Mouse (Mus musculus) hindbrain, postnatal 0 days (tissue): Measurements from ENCODE around the gene Rassf1. TPM values are rescaled to one million over a fixed set of nuclear protein-coding genes. Genes with fewer than 3 reads are reported as not detected.

Experiments
- ATAC-seq: fragments of 200-750 bp; cut with Nextera tagmentation; 2 replicates; pipeline ENCODE4 v1.8.0; 2017; ENCODE audit warnings: mild to moderate bottlenecking, moderate TSS enrichment, moderate library complexity
- DNase-seq: peaks from one replicate; pipeline ENCODE4 v3.0.0-alpha.2; 2015; ENCODE audit warnings: low spot score
- H3K27ac ChIP-seq: fragments of 300-500 bp; sonication (generic); 2 replicates; pipeline ENCODE4 v1.5.1; 2014; ENCODE audit warnings: mild to moderate bottlenecking
- H3K27me3 ChIP-seq: fragments of 300-500 bp; sonication (generic); 2 replicates; pipeline ENCODE4 v1.6.1; 2014; ENCODE audit warnings: low read length, mixed read lengths; ENCODE audit not compliant: insufficient read depth
- H3K36me3 ChIP-seq: fragments of 300-500 bp; sonication (generic); 2 replicates; pipeline ENCODE4 v1.6.1; 2014; ENCODE audit warnings: low read length, mixed read lengths; ENCODE audit not compliant: insufficient read depth
- H3K4me1 ChIP-seq: fragments of 300-500 bp; sonication (generic); 2 replicates; pipeline ENCODE4 v1.6.1; 2014; ENCODE audit warnings: antibody characterized with exemption, low read length, mixed read lengths; ENCODE audit not compliant: insufficient read depth
- H3K4me2 ChIP-seq: fragments of 300-500 bp; sonication (generic); 2 replicates; pipeline ENCODE4 v1.6.1; 2014; ENCODE audit warnings: low read depth, mild to moderate bottlenecking, low read length, moderate library complexity, mixed read lengths
- H3K4me3 ChIP-seq: fragments of 300-500 bp; sonication (generic); 2 replicates; pipeline ENCODE4 v1.5.1; 2014; ENCODE audit warnings: low read length
- H3K9ac ChIP-seq: fragments of 300-500 bp; sonication (generic); replicated peaks from 2 replicates; pipeline ENCODE4 v1.6.1; 2014; ENCODE audit warnings: mild to moderate bottlenecking, low read length, moderate library complexity, mixed read lengths
- H3K9me3 ChIP-seq: fragments of 300-500 bp; sonication (generic); 2 replicates; pipeline ENCODE4 v1.6.1; 2016; ENCODE audit warnings: low read length, mixed read lengths
- CTCF ChIP-seq: IDR thresholded peaks from 2 replicates; pipeline ENCODE4 v1.5.1; 2016; ENCODE audit warnings: antibody characterized with exemption, control low read depth, low read depth
- WGBS: fragments of 180-500 bp; shearing (Covaris S2); extraction: QIAGEN DNeasy Blood & Tissue Kit; methylation state at CpG from one replicate; pipeline ENCODE4 v1.1.7; 2014; 5-methylcytosine and 5-hydroxymethylcytosine counted together
- polyA plus RNA-seq: library from polyadenylated mRNA; unstranded; fragments of >200 nt; fragmentation: Nextera tagmentation; extraction: Ambion mirVana; gene quantifications from 2 replicates; pipeline ENCODE4 v1.2.1, GENCODE M21; 2015
- total RNA-seq: library from RNA; depleted of rRNA; stranded (reverse); fragments of >200 nt; gene quantifications from 2 replicates; pipeline ENCODE4 v1.2.3, GENCODE M21; 2014

Rassf1 gene
- total and polyA plus RNA-seq, 2 experiments from 2014 or later: 17.6 to 30.3 TPM

DNA sequence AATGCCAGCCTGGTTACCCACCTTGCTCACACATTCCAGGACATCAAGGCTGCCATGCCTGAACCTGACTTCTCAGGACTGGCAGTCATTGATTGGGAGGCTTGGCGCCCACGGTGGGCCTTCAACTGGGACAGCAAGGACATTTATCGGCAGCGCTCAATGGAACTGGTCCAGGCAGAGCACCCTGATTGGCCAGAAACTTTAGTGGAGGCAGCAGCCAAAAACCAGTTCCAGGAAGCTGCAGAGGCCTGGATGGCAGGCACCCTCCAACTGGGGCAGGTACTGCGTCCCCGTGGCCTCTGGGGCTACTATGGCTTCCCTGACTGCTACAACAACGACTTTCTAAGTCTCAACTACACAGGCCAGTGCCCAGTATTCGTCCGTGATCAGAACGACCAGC is 26.5 kb downstream of the Rassf1 start:
- no peak overlapping the region for H3K27ac ChIP-seq
- H3K9ac ChIP-seq: no peak overlapping the region
- no peak overlapping the region for H3K4me2 ChIP-seq
- peaks cover 9% of the 10 kb centered on the region; the same call in 1 of the 2 replicates for H3K4me1 ChIP-seq
- ATAC-seq (no peak), DNase-seq (no peak)
- no peaks in the 10 kb centered on the region for H3K27me3 ChIP-seq
- 91% methylated on average over 10 of the region's 10 CpGs for WGBS
- peaks cover 7% of the 10 kb centered on the region; the same call in 1 of the 2 replicates for H3K36me3 ChIP-seq
- no peak for TF ChIP-seq CTCF
- H3K4me3 ChIP-seq: no peak overlapping the region
- H3K9me3 ChIP-seq: no peaks in the 10 kb centered on the region

DNA sequence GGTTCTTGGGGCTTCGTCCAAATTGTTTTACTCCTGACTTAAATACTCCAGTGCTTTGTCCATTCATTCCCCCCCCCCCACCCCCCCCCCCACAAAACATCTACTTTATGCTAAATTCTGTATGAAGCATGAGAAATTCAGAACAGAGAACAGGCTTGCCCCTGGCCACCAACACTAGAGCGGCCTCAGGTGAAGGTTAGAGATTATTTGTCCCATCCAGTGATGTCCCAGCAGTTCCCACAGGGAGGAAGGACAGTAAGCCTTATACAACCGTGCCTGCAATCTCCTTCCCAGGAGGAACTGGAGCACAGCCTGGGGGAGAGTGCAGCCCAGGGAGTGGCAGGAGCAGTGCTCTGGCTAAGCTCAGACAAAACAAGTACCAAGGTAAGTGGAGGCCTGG is 27.2 kb downstream of the Rassf1 start, which contains the start of gene Naa80:
Gene Naa80 (plus strand): TSS at position 301 of the 400 bp plus-strand sequence.
- no peaks in the 10 kb centered on the region for H3K27me3 ChIP-seq
- WGBS: 77% methylated on average over 3 of the region's 3 CpGs
- peak within 1 kb of the TSS; percentile 88 for H3K27ac ChIP-seq
- H3K9me3 ChIP-seq: no peaks in the 10 kb centered on the region
- H3K4me2 ChIP-seq: no peak within 1 kb of the TSS
- peaks cover 9% of the 10 kb centered on the region; the same call in 1 of the 2 replicates for H3K4me1 ChIP-seq
- DNase-seq (no peak), ATAC-seq (no peak)
- TF ChIP-seq CTCF: no peak
- H3K4me3 ChIP-seq: no peak within 1 kb of the TSS
- H3K9ac ChIP-seq: no peak within 1 kb of the TSS
- peaks cover 11% of the 10 kb centered on the region; the same call in 1 of the 2 replicates for H3K36me3 ChIP-seq

DNA sequence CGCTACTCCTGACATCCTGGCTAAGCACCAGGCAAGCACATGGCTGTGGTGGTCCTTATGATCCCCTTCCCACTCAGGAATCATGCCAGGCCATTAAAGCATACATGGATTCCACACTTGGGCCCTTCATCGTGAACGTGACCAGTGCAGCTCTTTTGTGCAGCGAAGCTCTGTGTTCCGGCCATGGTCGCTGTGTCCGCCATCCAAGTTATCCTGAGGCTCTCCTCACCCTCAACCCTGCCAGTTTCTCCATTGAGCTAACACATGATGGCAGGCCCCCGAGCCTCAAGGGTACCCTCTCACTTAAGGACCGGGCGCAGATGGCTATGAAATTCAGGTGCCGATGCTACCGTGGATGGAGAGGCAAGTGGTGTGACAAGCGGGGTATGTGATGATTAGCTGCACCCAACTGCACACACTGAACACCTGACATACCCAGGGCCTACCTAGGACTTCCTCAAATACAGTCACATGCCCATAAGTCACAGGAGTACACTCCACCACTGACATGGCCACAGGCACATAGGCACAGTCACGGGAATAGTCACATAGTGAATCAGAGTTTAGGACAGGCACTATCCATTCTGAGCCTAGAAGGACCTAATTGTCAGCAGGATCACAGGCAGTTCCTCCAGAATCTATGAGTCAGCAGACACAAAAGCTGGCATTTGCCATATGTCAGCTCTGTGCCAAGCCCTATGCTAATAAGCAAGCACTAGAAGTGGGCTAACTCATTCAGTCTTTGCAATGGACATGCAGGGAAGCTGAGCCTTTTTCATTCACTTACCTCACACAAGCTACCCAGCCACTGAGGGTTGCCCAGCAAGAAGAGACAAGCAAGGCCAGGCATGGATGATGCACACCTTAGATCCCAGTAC is 27.9 kb downstream of the Rassf1 start:
- no peaks in the 10 kb centered on the region for H3K9me3 ChIP-seq
- no peak for ATAC-seq
- peaks cover 9% of the 10 kb centered on the region; the same call in 1 of the 2 replicates for H3K4me1 ChIP-seq
- no peak overlapping the region for H3K4me3 ChIP-seq
- H3K4me2 ChIP-seq: no peak overlapping the region
- 85% methylated on average over 14 of the region's 14 CpGs for WGBS
- no peak for TF ChIP-seq CTCF
- no peaks in the 10 kb centered on the region for H3K27me3 ChIP-seq
- peak overlapping the region; percentile 88 for H3K27ac ChIP-seq
- H3K9ac ChIP-seq: no peak overlapping the region
- DNase-seq: peak; percentile 15
- peaks cover 11% of the 10 kb centered on the region; the same call in 1 of the 2 replicates for H3K36me3 ChIP-seq

DNA sequence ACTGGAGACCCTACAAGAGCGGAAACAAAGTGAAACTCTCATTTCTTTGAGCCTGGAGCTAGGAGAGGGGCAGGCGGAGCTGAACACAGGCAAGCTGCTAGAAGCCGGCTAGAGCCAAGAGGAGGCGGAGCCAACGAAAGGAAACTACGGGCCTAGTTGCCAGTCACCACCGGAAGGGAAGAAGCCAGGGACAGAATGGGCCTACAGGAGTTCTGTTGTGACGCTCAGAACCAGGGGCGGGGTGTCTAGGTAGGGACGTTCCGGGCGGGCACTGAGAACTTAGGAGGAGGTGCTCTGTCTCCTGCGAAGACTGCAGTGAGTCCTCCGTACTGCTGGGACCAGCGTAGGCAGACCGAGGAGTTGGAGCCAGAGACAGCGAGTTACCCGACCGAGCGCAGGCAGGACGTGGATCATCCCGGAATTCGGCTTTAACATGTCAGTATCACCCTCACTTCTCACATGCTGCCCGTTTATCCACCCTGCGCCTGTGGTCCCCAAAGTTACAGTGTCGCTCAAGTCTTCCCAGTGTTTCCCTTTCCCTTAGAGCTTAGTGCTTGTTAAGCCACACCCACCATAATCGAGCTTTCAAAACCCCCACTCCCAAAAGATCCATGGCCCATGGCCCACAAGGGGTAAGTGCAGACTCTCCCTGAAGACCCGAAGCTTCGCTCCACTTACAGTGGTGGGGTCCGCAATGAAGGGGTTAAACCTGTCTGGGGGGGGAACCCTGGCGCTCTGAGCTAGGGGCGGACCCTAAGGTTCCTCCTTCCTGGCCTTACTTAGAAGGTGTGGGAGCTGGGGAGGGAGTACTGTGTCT is 29.4 kb downstream of the Rassf1 start, which contains the start of gene Hyal3:
Gene Hyal3 (plus strand): TSS at position 318 of the 817 bp plus-strand sequence.
- DNase-seq (peak; percentile 94), ATAC-seq (peak; percentile 84)
- peak within 1 kb of the TSS; percentile 66 for H3K9ac ChIP-seq
- H3K27ac ChIP-seq: peak within 1 kb of the TSS; percentile 88
- 1% methylated on average over 32 of the region's 32 CpGs for WGBS
- no peak for TF ChIP-seq CTCF
- peaks cover 8% of the 10 kb centered on the region; the same call in 1 of the 2 replicates for H3K36me3 ChIP-seq
- no peaks in the 10 kb centered on the region for H3K27me3 ChIP-seq
- H3K4me1 ChIP-seq: peaks cover 9% of the 10 kb centered on the region; the same call in 1 of the 2 replicates
- H3K9me3 ChIP-seq: no peaks in the 10 kb centered on the region
- H3K4me2 ChIP-seq: peak within 1 kb of the TSS; percentile 99
- peak within 1 kb of the TSS; percentile 56 for H3K4me3 ChIP-seq

DNA sequence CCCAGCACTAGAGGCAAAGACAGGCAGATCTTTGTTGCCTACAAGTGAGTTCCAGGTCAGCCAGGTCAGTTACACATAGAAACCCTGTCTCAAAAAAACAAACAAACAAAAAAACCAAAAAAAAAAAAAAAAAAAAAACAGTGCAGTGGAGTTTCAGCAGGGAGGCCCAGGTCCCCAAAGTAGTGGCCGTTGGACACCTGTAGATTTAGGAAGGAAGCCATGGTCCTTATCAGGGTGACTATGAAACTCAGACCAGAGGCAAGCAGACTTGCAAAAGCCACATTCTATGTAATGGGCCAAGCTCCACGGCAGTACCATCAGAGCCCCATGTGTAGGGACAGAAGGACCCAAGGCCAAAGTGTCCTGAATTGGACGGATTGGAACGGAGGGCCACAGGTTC is 30.2 kb downstream of the Rassf1 start:
- peaks cover 9% of the 10 kb centered on the region; the same call in 1 of the 2 replicates for H3K4me1 ChIP-seq
- H3K36me3 ChIP-seq: peaks cover 8% of the 10 kb centered on the region; the same call in 1 of the 2 replicates
- DNase-seq: no peak
- ATAC-seq: no peak
- no peaks in the 10 kb centered on the region for H3K27me3 ChIP-seq
- H3K9ac ChIP-seq: peak overlapping the region; percentile 66
- no peaks in the 10 kb centered on the region for H3K9me3 ChIP-seq
- no peak for TF ChIP-seq CTCF
- peak overlapping the region; percentile 99 for H3K4me2 ChIP-seq
- WGBS: 85% methylated on average over 4 of the region's 4 CpGs
- peak overlapping the region; percentile 88; the same call in 1 of the 2 replicates for H3K27ac ChIP-seq
- H3K4me3 ChIP-seq: peak overlapping the region; percentile 56

DNA sequence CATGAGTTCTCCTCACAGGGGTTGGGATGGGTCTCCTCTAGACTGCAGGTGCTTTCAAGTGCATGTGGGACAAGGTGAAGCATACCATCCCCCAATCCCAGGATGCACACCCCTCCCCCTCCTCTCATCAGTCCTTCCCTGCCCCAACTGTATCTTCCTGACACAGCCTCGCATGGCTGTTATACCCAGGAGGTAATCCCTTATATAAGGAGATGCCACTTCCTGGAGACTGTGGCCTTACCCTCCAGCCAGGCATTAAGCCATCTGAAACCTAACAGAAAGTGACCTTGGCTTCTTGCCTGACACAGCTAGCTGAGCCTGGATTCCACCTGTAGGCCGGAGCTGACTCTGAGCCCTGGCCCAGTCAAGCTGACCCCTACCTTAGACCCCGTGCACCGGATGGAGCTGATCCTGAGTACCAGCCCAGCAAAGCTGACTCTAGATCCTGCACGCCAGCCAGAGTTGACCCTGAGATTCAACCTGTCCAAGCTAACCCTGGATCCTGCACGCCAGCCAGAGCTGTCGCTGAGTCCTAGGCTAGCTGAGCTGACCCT is 31.2 kb downstream of the Rassf1 start:
- Histone ChIP-seq H3K4me1 (peaks cover 9% of the 10 kb centered on the region; the same call in 1 of the 2 replicates), H3K27me3 (no peaks in the 10 kb centered on the region), H3K9me3 (no peaks in the 10 kb centered on the region), H3K27ac (no peak overlapping the region), H3K9ac (no peak overlapping the region), H3K4me3 (no peak overlapping the region), H3K4me2 (no peak overlapping the region), H3K36me3 (peaks cover 8% of the 10 kb centered on the region; the same call in 1 of the 2 replicates)
- TF ChIP-seq CTCF: no peak
- no peak for DNase-seq
- WGBS: 87% methylated on average over 7 of the region's 7 CpGs
- ATAC-seq: no peak
